Mouse (Mus musculus): ENCODE results near the gene Cyp27b1. TPM values are rescaled to one million over a fixed set of nuclear protein-coding genes. Genes with fewer than 3 reads are reported as not detected.

The Cyp27b1 gene
- total RNA-seq (2017), result not detected in 3 replicates

- no peak for ATAC-seq (replicated peaks; ENCODE audit: insufficient number of reproducible peaks, low FRiP score, low TSS enrichment, poor library complexity, severe bottlenecking)
These were observed at the start of gene Cyp27b1 for GRCm38 (mm10) chr10:127047954-127048353. Gene Cyp27b1, plus strand, starts transcription at chr10:127048250.

GRCm38 (mm10) chr10:127000529-127000928 is 47.5 kb upstream of the Cyp27b1 start, which contains the start of gene Avil:
Gene Avil, plus strand, starts transcription at chr10:127000709.
- ATAC-seq (replicated peaks; ENCODE audit: insufficient number of reproducible peaks, low FRiP score, low TSS enrichment, poor library complexity, severe bottlenecking), result no peak

- ATAC-seq (replicated peaks; ENCODE audit: insufficient number of reproducible peaks, low FRiP score, low TSS enrichment, poor library complexity, severe bottlenecking), result no peak
These were observed 46.8 kb upstream of the Cyp27b1 start for GRCm38 (mm10) chr10:127001297-127001696.

GRCm38 (mm10) chr10:127002056-127002455 is 46.0 kb upstream of the Cyp27b1 start:
- ATAC-seq (replicated peaks; ENCODE audit: insufficient number of reproducible peaks, low FRiP score, low TSS enrichment, poor library complexity, severe bottlenecking), result no peak

GRCm38 (mm10) chr10:127002765-127003164 is 45.3 kb upstream of the Cyp27b1 start:
- no peak; the same call in 1 of the 2 replicates for ATAC-seq (replicated peaks; ENCODE audit: insufficient number of reproducible peaks, low FRiP score, low TSS enrichment, poor library complexity, severe bottlenecking)

- no peak for ATAC-seq (replicated peaks; ENCODE audit: insufficient number of reproducible peaks, low FRiP score, low TSS enrichment, poor library complexity, severe bottlenecking)
These were observed 44.7 kb upstream of the Cyp27b1 start for GRCm38 (mm10) chr10:127003334-127003733.

- no peak for ATAC-seq (replicated peaks; ENCODE audit: insufficient number of reproducible peaks, low FRiP score, low TSS enrichment, poor library complexity, severe bottlenecking)
These were observed 44.2 kb upstream of the Cyp27b1 start for GRCm38 (mm10) chr10:127003806-127004205.

- ATAC-seq (replicated peaks; ENCODE audit: insufficient number of reproducible peaks, low FRiP score, low TSS enrichment, poor library complexity, severe bottlenecking), result no peak; the same call in 1 of the 2 replicates
These were observed 31.6 kb upstream of the Cyp27b1 start for GRCm38 (mm10) chr10:127016488-127016887.

- ATAC-seq (replicated peaks; ENCODE audit: insufficient number of reproducible peaks, low FRiP score, low TSS enrichment, poor library complexity, severe bottlenecking), result no peak
These were observed 31.0 kb upstream of the Cyp27b1 start for GRCm38 (mm10) chr10:127017071-127017470.

- no peak for ATAC-seq (replicated peaks; ENCODE audit: insufficient number of reproducible peaks, low FRiP score, low TSS enrichment, poor library complexity, severe bottlenecking)
These were observed 29.6 kb upstream of the Cyp27b1 start for GRCm38 (mm10) chr10:127018422-127018821.

GRCm38 (mm10) chr10:127030336-127031296 is 17.4 kb upstream of the Cyp27b1 start, which contains the start of gene Tsfm:
Gene Tsfm, minus strand, starts transcription at chr10:127030840.
- ATAC-seq (replicated peaks; ENCODE audit: insufficient number of reproducible peaks, low FRiP score, low TSS enrichment, poor library complexity, severe bottlenecking), result peak; percentile 91

- ATAC-seq (replicated peaks; ENCODE audit: insufficient number of reproducible peaks, low FRiP score, low TSS enrichment, poor library complexity, severe bottlenecking), result no peak
These were observed 14.7 kb upstream of the Cyp27b1 start for GRCm38 (mm10) chr10:127033301-127033741.

GRCm38 (mm10) chr10:127036273-127036672 is 11.8 kb upstream of the Cyp27b1 start:
- ATAC-seq (replicated peaks; ENCODE audit: insufficient number of reproducible peaks, low FRiP score, low TSS enrichment, poor library complexity, severe bottlenecking), result no peak

- no peak for ATAC-seq (replicated peaks; ENCODE audit: insufficient number of reproducible peaks, low FRiP score, low TSS enrichment, poor library complexity, severe bottlenecking)
These were observed 10.4 kb upstream of the Cyp27b1 start for GRCm38 (mm10) chr10:127037641-127038040.

GRCm38 (mm10) chr10:127040569-127041214 is 7.4 kb upstream of the Cyp27b1 start:
- no peak for ATAC-seq (replicated peaks; ENCODE audit: insufficient number of reproducible peaks, low FRiP score, low TSS enrichment, poor library complexity, severe bottlenecking)

GRCm38 (mm10) chr10:127041274-127041766 is 6.7 kb upstream of the Cyp27b1 start, which contains the start of the genes Mettl1 and Eef1akmt3:
Gene Mettl1, plus strand, starts transcription at chr10:127041414.
Gene Eef1akmt3, minus strand, starts transcription at chr10:127041513.
- peak; percentile 2; the same call in 1 of the 2 replicates for ATAC-seq (replicated peaks; ENCODE audit: insufficient number of reproducible peaks, low FRiP score, low TSS enrichment, poor library complexity, severe bottlenecking)

- peak; percentile 61 for ATAC-seq (replicated peaks; ENCODE audit: insufficient number of reproducible peaks, low FRiP score, low TSS enrichment, poor library complexity, severe bottlenecking)
These were observed 6.2 kb upstream of the Cyp27b1 start for GRCm38 (mm10) chr10:127041774-127042338.

- ATAC-seq (replicated peaks; ENCODE audit: insufficient number of reproducible peaks, low FRiP score, low TSS enrichment, poor library complexity, severe bottlenecking), result no peak
These were observed 5.5 kb upstream of the Cyp27b1 start for GRCm38 (mm10) chr10:127042468-127043115.
